Mouse (Mus musculus) left cerebral cortex, adult 11 months (tissue): ENCODE measurements around the gene BC030867.
A peak's percentile ranks its signal among the peaks of the same experiment; 100 is the strongest.

Experiments
- DNase-seq: peaks from one replicate; pipeline ENCODE4 v3.0.0; 2022; ENCODE audit warnings: low spot score

The BC030867 gene

DNA sequence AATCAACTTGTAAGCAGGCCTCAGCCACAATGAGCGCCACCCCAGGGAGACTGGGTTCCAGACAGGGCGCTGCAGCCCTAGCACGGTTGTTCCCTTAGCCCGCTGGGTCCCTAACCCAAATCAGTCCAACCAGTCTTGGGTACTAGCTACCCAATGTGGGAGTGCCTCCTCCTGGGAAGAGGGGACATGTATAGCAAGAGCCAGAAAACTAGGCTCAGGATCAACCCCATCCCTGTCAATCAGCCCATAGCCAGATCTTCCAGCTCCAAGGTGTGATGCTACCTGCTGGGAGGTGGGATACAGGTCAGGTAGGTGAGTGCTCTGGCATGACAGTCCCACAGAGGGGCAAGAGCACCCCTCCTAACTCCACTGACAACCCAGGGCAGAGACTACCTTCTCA lies 41.5 kb downstream of the BC030867 start:
- DNase-seq = no peak

DNA sequence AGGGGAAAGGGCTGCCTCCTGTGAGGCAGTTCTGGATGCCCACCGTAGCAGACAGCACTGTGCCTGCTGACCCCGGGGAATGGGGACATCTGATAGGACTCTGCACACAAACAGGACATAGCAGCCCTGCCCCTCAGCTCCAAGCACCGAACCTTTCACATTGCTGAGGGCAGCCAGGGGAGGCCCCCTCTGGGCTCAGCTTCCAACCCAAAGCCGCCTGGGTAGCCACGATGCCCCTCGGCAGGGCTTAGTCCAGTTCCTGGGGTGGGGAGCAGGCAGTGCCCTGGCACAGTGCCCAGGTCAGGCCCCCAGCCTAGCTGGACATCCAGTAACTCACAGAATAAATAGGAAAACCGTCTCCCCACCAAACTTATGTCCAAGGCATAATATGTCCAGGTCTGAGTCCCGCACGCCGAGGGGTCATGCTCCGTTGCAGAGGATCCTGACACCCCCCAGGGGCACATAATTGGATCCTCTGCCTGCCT lies 42.4 kb downstream of the BC030867 start:
- DNase-seq = no peak

DNA sequence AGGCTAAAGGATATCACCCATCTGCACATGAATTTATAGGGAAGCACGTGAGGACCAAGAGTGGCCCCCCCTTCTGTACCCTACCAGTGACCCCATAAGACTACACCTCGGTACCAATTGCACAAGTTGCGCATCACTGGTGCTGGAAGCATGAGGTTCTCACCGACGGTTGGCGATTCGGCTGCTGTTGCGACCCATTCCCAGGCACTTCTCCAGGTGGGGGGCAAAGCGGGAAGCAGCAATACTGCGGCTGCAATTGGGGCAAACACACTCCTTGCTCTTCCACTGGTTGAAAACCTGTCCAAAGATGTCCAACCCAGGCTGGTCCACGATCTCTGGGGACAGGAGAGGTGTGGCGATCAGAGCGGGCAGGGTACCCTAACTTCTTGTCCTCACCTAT lies 45.3 kb downstream of the BC030867 start:
- DNase-seq = no peak

DNA sequence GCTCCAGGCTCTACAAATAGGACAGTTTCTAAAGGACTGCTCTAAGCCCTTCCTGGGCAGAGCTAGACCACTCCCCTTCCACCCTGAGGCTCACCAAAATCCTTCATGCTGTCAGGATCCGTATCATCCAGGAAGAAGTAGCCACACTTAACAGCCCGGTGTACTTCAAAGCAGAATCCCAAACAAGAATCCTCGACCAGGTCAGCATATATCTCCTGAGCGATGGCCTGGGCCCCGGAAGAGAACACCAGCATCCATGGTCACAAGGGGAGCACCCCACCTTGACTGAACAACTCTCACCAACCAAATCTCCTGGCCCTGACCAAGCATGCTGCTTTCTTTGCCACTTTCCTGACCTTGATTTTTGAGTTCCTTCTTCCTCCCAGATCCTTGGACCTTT lies 45.7 kb downstream of the BC030867 start:
- DNase-seq = no peak

DNA sequence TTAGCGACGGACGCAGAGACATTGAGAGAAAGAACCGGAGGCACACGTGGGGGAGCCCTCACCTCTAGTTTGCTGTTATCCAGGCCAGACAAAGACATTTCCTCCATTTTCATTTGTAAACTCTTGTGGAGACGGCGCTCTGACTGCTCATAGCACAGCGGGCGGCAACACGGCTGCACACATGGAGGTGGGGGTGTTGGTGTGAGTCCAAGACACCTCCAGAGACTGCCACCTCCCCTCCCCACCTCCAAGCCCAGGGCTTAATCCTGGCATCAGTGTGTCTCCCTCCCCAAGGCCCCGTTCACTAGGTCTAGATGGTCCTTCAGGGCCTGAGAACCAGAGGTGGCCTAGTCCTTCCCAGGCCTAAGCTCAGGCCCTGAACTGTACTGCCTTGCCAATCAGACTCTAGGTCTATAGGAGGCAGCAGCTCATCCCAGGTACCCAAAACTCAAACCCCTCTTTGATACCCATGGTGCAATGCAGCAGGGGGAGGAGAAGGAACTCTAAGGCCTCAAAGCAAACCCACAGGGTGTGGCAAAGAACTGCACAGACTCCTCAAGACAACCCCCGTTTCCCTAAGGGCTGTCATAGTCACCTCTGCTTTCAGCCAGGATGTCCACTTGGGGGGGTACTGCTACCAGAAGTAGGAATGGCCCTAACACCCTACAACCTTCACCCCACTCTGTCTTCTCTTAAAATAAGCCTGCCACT lies 46.4 kb downstream of the BC030867 start:
- DNase-seq = no peak

DNA sequence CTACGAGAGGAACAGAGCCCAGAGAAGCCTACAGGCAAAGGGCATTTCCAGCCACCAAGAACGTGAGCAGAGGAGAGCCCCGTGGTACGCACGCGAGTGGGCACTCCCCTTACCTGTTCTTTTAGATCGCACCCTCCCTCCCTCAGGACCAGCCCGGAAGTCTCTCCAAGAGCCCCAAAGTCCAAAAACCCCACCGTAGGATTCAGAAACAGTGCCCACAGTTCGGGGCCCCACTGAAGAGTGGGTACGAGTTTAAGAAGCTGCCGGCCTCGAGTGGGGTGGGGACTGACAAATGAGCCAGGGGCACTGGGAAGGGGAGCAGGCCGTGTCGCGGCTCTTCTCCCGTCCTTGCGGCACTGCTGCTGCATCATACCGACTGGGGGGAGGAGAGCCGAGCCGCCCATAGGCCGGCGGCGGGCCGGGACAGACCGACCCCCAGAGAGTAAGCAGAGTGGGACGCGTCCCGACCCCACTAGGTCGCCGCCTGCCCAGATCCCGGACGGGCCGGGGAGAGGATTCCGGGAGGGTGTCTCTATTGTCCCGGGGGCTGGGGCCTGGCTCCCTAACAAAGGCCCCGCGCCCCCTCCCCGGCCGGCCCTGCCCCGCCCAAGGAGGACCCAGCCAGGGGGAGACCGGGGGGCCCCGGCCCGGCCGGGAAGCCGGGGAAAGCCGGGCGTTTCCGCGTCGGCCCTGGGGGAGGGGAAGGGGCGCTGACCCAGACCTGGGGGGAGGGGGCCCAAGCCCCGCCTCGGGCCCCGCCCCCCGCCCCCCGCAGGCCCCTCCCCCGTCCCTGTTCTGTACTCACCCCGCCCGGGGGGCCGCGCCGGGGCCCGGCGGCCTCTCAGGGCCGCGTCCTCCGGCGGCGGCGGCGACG lies 47.2 kb downstream of the BC030867 start:
- no peak for DNase-seq

DNA sequence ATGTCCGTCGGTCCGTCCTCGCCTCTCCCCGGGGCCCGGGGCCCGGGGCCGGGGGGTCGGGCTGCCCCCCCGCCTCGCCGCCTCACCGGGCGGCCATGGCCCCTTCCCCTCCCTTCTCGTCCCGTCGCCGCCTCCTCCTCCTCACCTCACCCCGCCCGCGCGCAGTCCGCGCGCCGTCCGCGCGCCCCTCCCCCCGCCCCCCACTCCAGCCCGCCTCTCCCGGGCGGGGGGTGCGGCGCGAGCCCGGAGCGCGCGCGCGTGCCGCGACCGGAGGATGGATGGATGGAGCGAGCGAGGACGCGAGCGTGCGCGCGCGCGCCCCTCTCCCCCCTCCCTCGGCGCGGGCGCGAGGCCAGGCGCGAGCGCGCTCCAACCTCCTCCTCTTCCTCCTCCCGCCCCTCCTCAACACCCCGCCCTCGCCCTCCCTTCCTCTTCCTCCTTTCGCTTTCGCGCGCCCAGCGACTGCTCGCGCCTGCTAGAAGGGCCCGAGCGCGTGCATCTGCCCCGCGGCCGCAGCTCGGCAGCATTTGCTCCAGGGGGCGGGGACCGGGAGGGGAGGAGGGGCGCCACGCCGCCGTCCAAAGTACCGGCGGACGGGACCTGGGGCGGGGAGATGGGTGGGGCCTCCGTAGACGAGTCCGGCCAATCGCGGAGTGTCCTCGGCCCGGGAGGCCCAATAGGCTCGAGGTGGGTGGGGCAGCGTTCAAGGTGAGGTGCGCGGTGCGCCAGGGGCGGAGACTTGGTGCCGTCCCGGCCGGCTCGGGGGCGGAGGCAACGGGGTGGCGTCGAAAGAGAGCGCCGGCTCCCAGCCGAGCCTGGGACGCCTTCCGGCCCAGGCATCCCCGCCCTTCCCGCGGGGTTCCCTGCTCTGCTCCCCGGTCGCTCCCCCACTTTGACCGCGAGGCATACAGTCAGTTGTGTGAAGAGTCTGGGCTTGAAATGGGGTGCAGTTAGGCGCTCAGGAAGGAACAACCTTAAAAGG lies 48.1 kb downstream of the BC030867 start, which contains the start of gene Atxn7l3:
Atxn7l3 (minus strand) TSS at position 141 of the 982 bp plus-strand sequence.
- DNase-seq = peak; percentile 98

DNA sequence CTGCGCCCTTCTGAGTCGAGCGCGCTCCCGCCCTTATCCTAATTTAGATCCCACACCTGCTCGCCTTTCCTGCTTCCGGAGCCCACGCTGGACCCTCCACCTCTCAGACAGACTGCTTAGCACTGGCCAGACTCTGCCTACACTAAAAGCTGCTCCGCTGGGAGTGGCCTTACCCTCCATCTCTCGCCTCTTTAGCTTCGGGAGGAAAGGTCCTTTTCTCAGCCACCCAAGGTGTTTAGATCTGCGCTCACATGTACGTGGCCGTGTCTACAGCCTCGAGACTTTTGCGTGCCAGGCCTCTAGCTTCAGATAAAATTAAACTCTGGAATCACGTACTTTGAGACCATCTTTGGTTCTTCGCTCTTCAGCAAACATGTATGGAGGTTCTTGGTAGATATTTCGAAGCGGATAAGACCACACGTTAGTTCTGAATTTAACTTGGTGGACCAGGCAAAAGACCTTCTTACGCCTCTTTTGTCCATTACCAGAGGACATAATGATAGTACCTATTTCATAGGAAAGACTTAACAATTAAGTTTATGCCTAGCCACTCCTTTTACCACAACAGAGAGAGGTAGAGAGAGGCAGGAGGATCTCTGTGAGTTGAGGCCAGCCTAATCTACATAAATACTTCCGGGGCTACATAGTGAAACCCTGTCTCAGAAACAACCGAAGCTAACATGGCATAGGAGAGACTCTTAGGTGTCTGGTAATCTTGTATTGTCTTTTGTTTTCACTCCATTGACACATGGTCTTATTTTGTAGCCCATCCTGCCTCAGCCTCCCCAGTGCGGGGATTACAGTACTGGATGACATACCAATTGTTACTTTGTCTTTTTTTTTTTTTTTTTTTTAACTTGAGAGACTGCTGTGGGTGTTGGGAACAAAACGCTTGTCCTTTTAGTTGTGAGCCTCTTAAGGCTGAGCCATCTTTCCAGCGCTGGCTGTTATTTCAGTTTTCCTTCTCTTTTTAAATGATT lies 49.2 kb downstream of the BC030867 start:
- DNase-seq = no peak

DNA sequence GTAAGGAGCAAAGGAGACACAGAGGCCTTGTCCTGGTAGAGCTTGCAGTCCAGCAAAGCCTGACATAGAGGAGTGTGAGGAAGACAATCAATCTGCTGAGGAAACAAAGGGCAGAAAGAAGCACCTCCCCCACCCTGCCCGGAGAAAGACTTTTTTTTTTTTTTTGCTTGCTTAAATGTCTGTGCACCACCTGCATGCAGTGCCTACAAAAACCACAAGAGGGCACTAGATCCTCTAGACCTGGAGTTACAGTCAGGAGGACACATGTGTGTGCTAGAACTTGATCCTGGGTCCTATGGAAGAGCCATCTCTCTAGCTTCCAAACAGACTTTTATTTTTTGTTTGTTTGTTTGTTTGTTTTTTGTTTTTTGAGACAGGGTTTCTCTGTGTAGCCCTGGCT lies 51.2 kb downstream of the BC030867 start:
- DNase-seq = no peak

DNA sequence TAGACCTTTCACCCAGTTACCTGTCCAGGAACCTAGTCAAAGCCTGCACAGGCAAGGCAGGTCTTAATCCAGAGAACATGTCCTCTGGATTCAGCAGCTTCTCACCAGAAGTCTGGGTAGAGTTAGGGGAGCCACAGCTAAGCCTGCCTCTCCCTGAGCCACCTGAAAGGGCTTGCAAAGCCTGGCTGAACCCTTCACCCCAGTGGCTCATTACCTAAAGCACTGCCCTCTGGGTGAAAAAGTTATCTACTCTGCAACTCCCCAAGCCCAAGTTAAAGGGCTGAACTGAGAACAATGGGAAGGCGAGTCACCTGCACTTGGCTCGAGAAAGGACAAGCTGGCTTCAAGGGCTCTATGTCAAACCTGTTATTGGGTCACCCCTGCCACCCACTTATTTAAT lies 55.5 kb downstream of the BC030867 start:
- DNase-seq = no peak

DNA sequence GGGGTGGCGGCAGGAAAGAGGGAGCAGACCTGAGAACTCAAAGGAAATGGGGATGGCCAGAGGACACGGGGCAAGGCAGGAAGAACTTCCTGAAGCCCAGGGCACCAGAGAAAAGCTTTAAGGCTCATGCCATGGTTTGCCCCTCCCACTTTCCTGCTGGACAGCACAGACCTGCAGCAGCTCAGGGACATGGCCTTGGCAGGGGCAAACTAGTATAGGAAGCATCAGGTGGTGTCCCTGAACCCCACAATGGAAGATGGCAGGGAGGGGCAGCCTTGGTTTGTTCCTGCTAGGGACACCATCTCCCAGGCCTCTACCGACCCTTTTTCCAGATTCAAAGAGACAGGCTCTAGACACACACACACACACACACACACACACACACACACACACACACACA lies 56.7 kb downstream of the BC030867 start:
- no peak for DNase-seq

DNA sequence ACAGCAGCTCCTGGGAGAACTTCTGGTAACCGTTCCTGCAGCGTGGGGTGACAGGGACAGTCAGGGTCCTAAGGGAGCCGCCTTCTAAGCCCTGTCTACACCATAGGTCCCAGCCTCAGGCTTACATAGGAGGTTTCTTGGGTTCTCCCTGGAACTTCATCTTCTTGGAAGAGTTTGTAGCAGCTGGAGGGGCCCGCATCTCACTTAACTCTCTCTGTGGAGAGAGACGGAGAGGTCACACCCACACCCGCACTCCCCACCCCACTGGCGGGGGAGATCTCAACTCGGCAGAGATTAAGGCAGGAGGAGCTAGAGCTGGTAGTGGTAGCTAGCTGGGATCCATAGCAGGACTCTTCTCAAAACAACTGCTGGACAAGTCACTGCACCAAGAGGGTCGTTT lies 59.4 kb downstream of the BC030867 start:
- no peak for DNase-seq

DNA sequence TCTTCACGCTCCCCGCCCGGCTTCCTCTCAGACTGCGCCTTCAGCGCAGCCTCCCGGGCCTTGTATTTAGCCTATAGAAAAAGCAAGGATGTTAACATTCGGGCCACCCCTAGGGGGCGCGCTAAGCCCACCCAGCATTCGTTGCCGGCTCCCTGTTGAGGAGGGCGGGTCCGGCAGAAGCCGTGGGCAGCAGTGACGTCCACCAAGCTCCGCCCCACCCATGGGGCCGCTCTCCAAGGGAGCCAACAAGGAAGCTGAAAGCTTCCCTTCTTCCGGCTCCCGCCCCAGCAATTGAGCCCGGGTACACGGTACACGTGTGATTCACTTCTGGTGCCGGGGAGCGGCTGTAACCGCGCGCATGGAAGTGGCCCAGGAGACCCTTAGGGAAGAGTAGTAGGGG lies 60.3 kb downstream of the BC030867 start:
- DNase-seq = peak; percentile 96

DNA sequence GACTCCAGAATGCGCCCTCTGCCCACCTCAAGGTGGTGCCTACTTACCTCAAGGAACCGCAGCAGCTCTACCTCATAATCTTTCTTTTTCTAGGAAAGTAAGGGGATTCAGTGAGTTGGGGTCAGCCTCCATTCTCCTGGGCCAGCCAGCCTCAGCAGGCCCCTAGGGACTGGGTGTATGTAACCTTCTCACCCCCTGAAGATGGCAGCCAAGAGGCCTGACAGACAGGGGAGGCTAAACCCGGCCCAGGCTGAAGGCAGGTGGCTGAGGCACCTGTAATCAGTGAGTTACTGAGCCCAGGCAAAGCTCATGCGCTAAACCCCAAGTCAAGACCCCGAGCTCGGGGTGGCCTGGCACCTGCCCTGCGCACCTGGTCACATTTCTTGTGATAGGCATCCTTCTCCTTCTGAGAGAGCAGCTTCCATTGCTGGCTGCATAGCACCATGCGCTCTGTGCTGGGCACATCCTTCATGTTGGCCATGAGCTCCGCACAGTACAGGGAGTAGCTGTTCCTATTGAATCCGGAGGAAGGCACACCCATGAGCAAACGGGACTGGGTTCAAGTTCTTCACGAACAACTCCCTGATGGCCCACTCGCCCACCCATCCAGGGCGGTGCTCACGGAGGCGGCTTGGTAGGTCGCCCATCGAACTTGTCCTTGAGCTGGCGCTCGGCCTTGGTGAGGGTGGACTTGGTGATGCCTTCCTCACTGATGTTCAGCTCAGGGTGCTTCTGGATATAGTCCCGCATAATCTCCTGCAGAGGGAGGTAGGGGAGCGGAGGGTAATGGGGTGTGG lies 61.3 kb downstream of the BC030867 start:
- no peak for DNase-seq

DNA sequence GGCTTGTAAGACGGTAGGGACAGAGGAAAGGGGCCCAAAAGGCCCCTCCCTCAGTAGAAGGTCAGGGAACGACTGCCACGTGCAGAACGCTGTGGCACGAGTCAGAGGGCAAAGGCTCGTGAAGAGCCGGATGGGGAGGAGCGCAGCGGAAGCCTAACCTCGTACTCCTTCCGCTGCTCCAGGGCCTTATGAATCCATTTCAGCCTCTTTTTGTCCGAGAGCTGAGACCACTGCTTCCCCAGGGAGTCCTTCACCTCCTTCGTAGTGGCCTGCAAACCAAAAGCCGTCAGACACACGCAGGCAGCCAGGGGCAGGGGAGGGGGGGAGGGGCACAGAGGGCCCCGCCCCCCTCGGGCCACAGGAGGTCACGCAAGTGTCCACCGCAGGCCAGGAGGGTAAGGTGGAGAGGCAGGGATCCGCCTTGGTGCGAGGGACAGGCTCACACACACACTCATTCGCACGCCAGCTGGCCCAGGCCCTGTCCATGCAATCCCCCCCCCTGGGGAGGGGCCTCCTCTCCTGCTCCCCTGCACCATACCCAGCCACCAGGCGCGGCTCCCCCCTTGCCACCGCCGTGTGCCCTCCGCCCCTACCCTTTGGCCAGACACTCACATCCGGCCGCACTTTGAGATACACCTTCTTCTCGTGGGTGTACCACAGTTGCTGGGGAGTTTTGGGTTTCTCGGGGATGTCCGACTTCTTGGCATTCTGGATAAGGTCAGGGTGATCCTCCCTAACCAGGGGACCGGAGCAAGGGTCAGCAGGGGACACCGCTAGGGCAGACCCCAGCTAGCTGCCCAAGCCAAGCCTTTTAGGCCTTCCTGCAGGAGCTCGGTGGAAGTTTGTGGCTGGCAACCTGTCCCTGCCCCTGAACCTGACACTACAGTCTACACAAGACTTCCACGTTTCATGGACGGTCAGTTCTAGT lies 62.4 kb downstream of the BC030867 start:
- no peak for DNase-seq

DNA sequence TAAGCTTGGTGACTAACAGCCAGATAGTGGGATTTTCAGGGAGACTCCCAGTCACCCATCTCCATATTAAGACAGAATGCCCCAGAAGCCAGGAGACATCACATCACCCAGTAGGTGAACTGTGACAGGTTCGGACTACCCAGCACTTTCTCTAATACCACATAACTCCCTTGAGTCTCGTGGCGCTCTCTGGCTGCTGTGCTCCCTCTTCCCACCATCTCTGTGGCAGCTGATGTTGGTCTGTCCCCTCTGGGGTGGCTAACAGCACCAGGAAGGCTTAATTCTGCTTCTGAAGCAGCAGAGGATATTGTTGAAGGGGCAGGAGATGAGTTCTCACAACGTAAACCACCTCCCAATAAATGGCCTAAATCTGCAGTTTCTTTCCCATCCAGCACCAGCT lies 63.3 kb downstream of the BC030867 start:
- no peak for DNase-seq

DNA sequence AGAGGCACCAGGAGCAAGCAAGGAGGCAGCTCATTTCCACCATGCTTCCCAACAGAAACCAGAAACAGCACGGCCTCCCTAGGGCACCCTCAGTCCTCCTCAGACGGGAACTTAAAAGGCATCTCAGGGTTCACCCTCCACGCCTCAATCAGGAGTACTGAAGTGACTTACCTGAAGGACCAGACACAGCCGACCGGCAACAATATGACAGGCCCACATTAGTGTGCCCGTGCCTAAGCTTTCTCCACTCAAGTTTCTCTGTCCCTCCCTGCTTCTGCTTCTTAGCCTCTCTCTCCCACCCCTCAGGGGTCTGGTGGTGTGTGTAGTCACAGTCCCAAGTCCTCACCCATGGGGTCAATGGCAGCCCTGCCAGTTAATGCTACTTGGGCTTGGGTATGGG lies 63.9 kb downstream of the BC030867 start:
- no peak for DNase-seq

DNA sequence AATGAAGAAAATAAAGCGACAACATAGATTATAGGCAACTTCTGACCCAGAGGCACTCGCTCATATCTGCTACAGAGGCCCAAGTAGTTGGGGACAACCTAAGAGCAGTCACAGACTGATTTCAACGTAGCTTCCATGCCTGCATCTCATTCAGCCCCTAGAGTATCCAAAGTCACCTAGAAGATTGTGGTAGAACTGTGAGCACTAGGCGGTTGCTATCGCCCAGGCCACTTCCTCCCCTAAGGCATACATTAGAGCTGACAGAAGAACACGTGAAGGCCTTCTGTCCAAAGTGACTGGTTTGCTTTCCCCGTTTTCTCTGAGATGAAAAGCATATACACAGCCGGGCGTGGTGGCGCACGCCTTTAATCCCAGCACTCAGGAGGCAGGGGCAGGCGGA lies 65.6 kb downstream of the BC030867 start:
- DNase-seq = no peak
